Mouse (Mus musculus) heart, postnatal 0 days (tissue): ENCODE data around the gene Hoxb5. TPM values are rescaled to one million over a fixed set of nuclear protein-coding genes. Genes with fewer than 3 reads are reported as not detected.

Experiments
- ATAC-seq: fragments of 200-750 bp; cut with Nextera tagmentation; 2 replicates; pipeline ENCODE4 v1.8.0; 2017; ENCODE audit warnings: low read depth, moderate number of reproducible peaks, moderate library complexity; ENCODE audit not compliant: insufficient read depth
- DNase-seq: peaks from one replicate; pipeline ENCODE4 v3.0.0-alpha.2; 2016; ENCODE audit warnings: low spot score
- H3K27ac ChIP-seq: fragments of 300-500 bp; sonication (generic); 2 replicates; pipeline ENCODE4 v1.5.1; 2014; ENCODE audit warnings: low read depth, mild to moderate bottlenecking
- H3K27me3 ChIP-seq: fragments of 300-500 bp; sonication (generic); 2 replicates; pipeline ENCODE4 v1.6.1; 2014; ENCODE audit warnings: low read length, mixed read lengths; ENCODE audit not compliant: control insufficient read depth, insufficient read depth
- H3K36me3 ChIP-seq: fragments of 300-500 bp; sonication (generic); replicated peaks from 2 replicates; pipeline ENCODE4 v1.6.1; 2014; ENCODE audit warnings: low read length, mixed read lengths; ENCODE audit not compliant: control insufficient read depth, insufficient read depth
- H3K4me1 ChIP-seq: fragments of 300-500 bp; sonication (generic); 2 replicates; pipeline ENCODE4 v1.6.1; 2014; ENCODE audit warnings: antibody characterized with exemption; ENCODE audit not compliant: control insufficient read depth, insufficient read depth
- H3K4me2 ChIP-seq: fragments of 300-500 bp; sonication (generic); 2 replicates; pipeline ENCODE4 v1.6.1; 2014; ENCODE audit warnings: low read depth, mild to moderate bottlenecking, low read length, moderate library complexity
- H3K4me3 ChIP-seq: fragments of 300-500 bp; sonication (generic); 2 replicates; pipeline ENCODE4 v1.5.1; 2014; ENCODE audit warnings: low read depth, low read length
- H3K9ac ChIP-seq: fragments of 300-500 bp; sonication (generic); replicated peaks from 2 replicates; pipeline ENCODE4 v1.6.1; 2014; ENCODE audit warnings: low read depth, low read length, mixed read lengths
- H3K9me3 ChIP-seq: fragments of 300-500 bp; sonication (generic); replicated peaks from 2 replicates; pipeline ENCODE4 v1.6.1; 2016; ENCODE audit warnings: low read length; ENCODE audit not compliant: control insufficient read depth
- CTCF ChIP-seq: IDR thresholded peaks from 2 replicates; pipeline ENCODE4 v1.5.1; 2016; ENCODE audit warnings: antibody characterized with exemption, control low read depth, low read depth
- EP300 ChIP-seq: IDR thresholded peaks from 2 replicates; pipeline ENCODE4 v1.6.1; 2016; ENCODE audit warnings: antibody characterized with exemption, low read depth
- WGBS: fragments of 180-500 bp; shearing (Covaris S2); extraction: QIAGEN DNeasy Blood & Tissue Kit; methylation state at CpG from one replicate; pipeline ENCODE4 v1.1.7; 2014; 5-methylcytosine and 5-hydroxymethylcytosine counted together
- polyA plus RNA-seq: library from polyadenylated mRNA; unstranded; fragments of >200 nt; fragmentation: Nextera tagmentation; extraction: Ambion mirVana; gene quantifications from 2 replicates; pipeline ENCODE4 v1.2.1, GENCODE M21; 2015
- total RNA-seq: library from RNA; depleted of rRNA; stranded (reverse); fragments of >200 nt; gene quantifications from 2 replicates; pipeline ENCODE4 v1.2.3, GENCODE M21; 2014; ENCODE audit warnings: low replicate concordance

Hoxb5 gene
- total and polyA plus RNA-seq, 2 experiments from 2014 or later, result 0.08 to 0.19 TPM

- H3K9ac ChIP-seq, result no peak overlapping the region
Observed at GRCm38 (mm10) chr11:96309288-96309687, 6.2 kb downstream of the Hoxb5 start.

GRCm38 (mm10) chr11:96310183-96310938 is 7.2 kb downstream of the Hoxb5 start:
- Histone ChIP-seq H3K4me3 (no peak overlapping the region), H3K9me3 (no peaks in the 10 kb centered on the region), H3K27ac (no peak overlapping the region), H3K9ac (no peak overlapping the region), H3K4me2 (no peak overlapping the region), H3K4me1 (no peaks in the 10 kb centered on the region), H3K27me3 (peaks cover 100% of the 10 kb centered on the region), H3K36me3 (no peaks in the 10 kb centered on the region)
- WGBS, result 19% methylated on average over 20 of the region's 20 CpGs
- TF ChIP-seq EP300, result no peak
- TF ChIP-seq CTCF, result no peak
- DNase-seq (no peak), ATAC-seq (no peak)

More at GRCm38 (mm10) chr11:96309288-96309687, 6.2 kb downstream of the Hoxb5 start:
- Histone ChIP-seq H3K27me3 (peaks cover 100% of the 10 kb centered on the region), H3K4me3 (no peak overlapping the region), H3K27ac (no peak overlapping the region), H3K4me1 (no peaks in the 10 kb centered on the region), H3K4me2 (no peak overlapping the region), H3K36me3 (no peaks in the 10 kb centered on the region), H3K9me3 (no peaks in the 10 kb centered on the region)
- no peak for ATAC-seq
- no peak for DNase-seq
- WGBS, result 41% methylated on average over 4 of the region's 4 CpGs
- TF ChIP-seq EP300 (no peak), CTCF (no peak)

- no peak for ATAC-seq
- H3K4me3 ChIP-seq, result peak overlapping the region; percentile 40
- H3K36me3 ChIP-seq, result no peaks in the 10 kb centered on the region
- H3K27me3 ChIP-seq, result peaks cover 100% of the 10 kb centered on the region
- H3K27ac ChIP-seq, result no peak overlapping the region
- H3K4me1 ChIP-seq, result no peaks in the 10 kb centered on the region
- no peak overlapping the region for H3K9ac ChIP-seq
- peak overlapping the region; percentile 47 for H3K4me2 ChIP-seq
- TF ChIP-seq EP300, result no peak
- TF ChIP-seq CTCF, result no peak
- 15% methylated on average over 6 of the region's 6 CpGs for WGBS
- no peaks in the 10 kb centered on the region for H3K9me3 ChIP-seq
- no peak for DNase-seq
Observed at GRCm38 (mm10) chr11:96311097-96311496, 8.0 kb downstream of the Hoxb5 start.

- H3K4me2 ChIP-seq, result peak overlapping the region; percentile 47
- H3K4me1 ChIP-seq, result no peaks in the 10 kb centered on the region
- H3K36me3 ChIP-seq, result no peaks in the 10 kb centered on the region
- H3K9ac ChIP-seq, result no peak overlapping the region
- WGBS, result 3% methylated on average over 31 of the region's 31 CpGs
- DNase-seq (peak; percentile 42), ATAC-seq (peak; percentile 80)
- TF ChIP-seq CTCF (peak; percentile 67), EP300 (no peak)
- peaks cover 100% of the 10 kb centered on the region for H3K27me3 ChIP-seq
- no peak overlapping the region for H3K27ac ChIP-seq
- no peaks in the 10 kb centered on the region for H3K9me3 ChIP-seq
- peak overlapping the region; percentile 40 for H3K4me3 ChIP-seq
Observed at GRCm38 (mm10) chr11:96311520-96312417, 8.6 kb downstream of the Hoxb5 start.

- Histone ChIP-seq H3K4me3 (no peak overlapping the region), H3K4me2 (no peak overlapping the region), H3K9ac (no peak overlapping the region), H3K4me1 (no peaks in the 10 kb centered on the region), H3K27ac (no peak overlapping the region), H3K36me3 (no peaks in the 10 kb centered on the region), H3K9me3 (no peaks in the 10 kb centered on the region), H3K27me3 (peaks cover 100% of the 10 kb centered on the region)
- TF ChIP-seq EP300 (no peak), CTCF (no peak)
- DNase-seq, result no peak
- no peak for ATAC-seq
- WGBS, result 49% methylated on average over 2 of the region's 2 CpGs
Observed at GRCm38 (mm10) chr11:96313134-96313533, 10.0 kb downstream of the Hoxb5 start.
